Mouse (Mus musculus) thymus, adult 2 months (tissue): ENCODE data around the gene Fggy. TPM values are rescaled to one million over a fixed set of nuclear protein-coding genes. Genes with fewer than 3 reads are reported as not detected.

Experiments used
- DNase-seq: peaks from one replicate; pipeline ENCODE4 v3.0.0; 2021
- H3K27ac ChIP-seq: fragments of 200-500 bp; 2 replicates; pipeline ENCODE4 v1.5.1; 2012; ENCODE audit warnings: low read length, control low read depth; ENCODE audit not compliant: control insufficient read depth, insufficient read depth
- H3K27me3 ChIP-seq: fragments of 200-500 bp; 2 replicates; pipeline ENCODE4 v1.6.1; 2012; ENCODE audit warnings: mild to moderate bottlenecking, low read length, moderate library complexity, mixed read lengths; ENCODE audit not compliant: control insufficient read depth, insufficient read depth
- H3K36me3 ChIP-seq: fragments of 200-500 bp; 2 replicates; pipeline ENCODE4 v1.6.1; 2012; ENCODE audit warnings: mild to moderate bottlenecking, low read length, moderate library complexity; ENCODE audit not compliant: control insufficient read depth, insufficient read depth
- H3K4me1 ChIP-seq: fragments of 200-500 bp; replicated peaks from 2 replicates; pipeline ENCODE4 v1.6.1; 2012; ENCODE audit warnings: low read length; ENCODE audit not compliant: control insufficient read depth, insufficient read depth
- H3K4me3 ChIP-seq: fragments of 200-500 bp; 2 replicates; pipeline ENCODE4 v1.5.1; 2012; ENCODE audit warnings: mild to moderate bottlenecking, low read length, control low read depth, moderate library complexity; ENCODE audit not compliant: control insufficient read depth, insufficient read depth
- CTCF ChIP-seq: fragments of 200-500 bp; IDR thresholded peaks from 2 replicates; pipeline ENCODE4 v1.5.1; 2012; ENCODE audit warnings: mild to moderate bottlenecking, control low read depth, low read length, moderate library complexity, borderline replicate concordance; ENCODE audit not compliant: control insufficient read depth, poor library complexity, insufficient read depth; ENCODE audit errors: extremely low read depth
- POLR2A ChIP-seq: fragments of 200-500 bp; IDR thresholded peaks from 2 replicates; pipeline ENCODE4 v1.6.1; 2012; ENCODE audit warnings: mild to moderate bottlenecking, low read length, control low read depth, moderate library complexity; ENCODE audit not compliant: control insufficient read depth, poor library complexity, insufficient read depth; ENCODE audit errors: extremely low read depth
- WGBS: fragments of 180-500 bp; shearing (Covaris S2); methylation state at CpG from one replicate; pipeline ENCODE4 v1.1.7; 2018; 5-methylcytosine and 5-hydroxymethylcytosine counted together
- polyA plus RNA-seq: library from polyadenylated mRNA; depleted of rRNA; stranded (reverse); fragments of >200 nt; gene quantifications from 2 replicates; pipeline ENCODE4 v1.2.3, GENCODE M21; 2012

Fggy gene
- polyA plus RNA-seq, 1 experiment = 4.4 TPM

DNA sequence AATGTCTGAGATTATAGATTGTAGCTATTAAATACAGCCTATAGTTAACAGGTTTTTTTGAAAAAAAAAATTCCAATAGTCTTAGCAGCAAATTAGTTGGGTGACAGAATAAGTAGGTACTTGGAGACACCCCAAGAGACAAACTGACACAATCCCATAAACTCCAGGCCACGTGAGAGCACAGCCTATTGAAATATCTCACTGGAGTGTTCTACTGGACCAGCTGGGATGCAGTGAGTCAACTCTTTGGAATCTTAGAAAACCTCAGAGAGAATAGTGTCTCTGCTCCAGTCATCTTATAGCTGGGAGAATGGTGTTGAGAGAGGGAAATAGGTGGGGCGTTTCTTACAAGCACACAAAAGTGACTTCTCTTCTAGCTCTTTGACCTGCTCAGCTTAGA, 238.0 kb downstream of the Fggy start:
- Histone ChIP-seq H3K27ac (no peak overlapping the region), H3K36me3 (no peaks in the 10 kb centered on the region), H3K27me3 (no peaks in the 10 kb centered on the region), H3K4me1 (no peaks in the 10 kb centered on the region), H3K4me3 (no peak overlapping the region)
- 94% methylated on average over 2 of the region's 2 CpGs for WGBS
- DNase-seq = no peak
- TF ChIP-seq CTCF (no peak), POLR2A (no peak)

DNA sequence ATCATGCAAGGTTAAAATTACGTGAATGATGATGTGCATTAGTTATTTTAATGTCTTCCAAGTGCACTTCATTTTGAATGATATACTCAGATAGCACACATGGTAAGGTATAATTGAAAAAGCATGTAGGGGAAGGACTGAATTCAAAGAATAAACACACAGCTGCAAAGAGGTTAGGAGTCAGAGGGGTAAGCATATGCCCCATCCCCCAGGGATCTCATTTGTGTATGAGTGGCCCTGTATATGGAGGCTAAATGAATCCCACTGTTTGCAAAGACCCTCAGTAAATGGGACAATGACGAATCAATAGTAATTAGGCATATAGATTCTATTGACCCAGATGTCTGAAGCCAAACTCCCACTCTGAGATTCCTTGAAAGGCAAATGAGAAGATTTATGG, 262.3 kb downstream of the Fggy start:
- Histone ChIP-seq H3K27me3 (no peaks in the 10 kb centered on the region), H3K4me1 (no peaks in the 10 kb centered on the region), H3K4me3 (no peak overlapping the region), H3K36me3 (no peaks in the 10 kb centered on the region), H3K27ac (no peak overlapping the region)
- 97% methylated on average over 2 of the region's 2 CpGs for WGBS
- TF ChIP-seq POLR2A (no peak), CTCF (no peak)
- no peak for DNase-seq

DNA sequence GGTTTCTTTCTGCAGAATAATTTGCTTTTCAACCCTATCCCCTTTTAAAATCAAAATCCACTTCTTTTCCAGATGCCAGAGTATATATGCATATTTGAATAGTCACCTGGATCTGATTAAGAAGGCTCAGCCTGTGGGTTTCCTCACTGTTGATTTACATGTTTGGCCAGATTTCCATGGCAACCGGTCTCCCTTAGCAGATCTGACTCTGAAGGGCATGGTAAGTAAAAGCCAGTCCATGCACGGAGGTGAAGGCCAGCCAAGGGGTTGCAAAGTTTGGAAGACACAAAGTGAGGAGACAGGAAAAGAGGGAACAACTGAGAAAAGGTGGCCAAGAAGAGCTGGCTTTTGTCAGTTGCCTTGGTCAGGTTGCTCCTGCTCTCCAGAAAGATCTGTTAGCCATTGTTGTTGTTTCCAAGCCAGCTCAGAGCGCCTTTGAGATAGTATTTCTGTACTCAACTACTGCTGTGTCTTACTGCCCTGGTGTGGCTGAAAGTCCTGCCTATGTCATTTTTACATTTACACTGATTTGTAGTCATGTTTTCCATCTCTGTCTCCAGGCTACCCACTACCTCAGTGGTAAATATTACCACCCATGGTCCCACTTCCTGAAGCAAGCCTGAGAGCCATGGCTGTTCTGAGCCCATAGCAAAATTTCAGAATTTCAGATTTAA, 264.7 kb downstream of the Fggy start:
- TF ChIP-seq CTCF (no peak), POLR2A (no peak)
- Histone ChIP-seq H3K36me3 (no peaks in the 10 kb centered on the region), H3K27ac (no peak overlapping the region), H3K4me3 (no peak overlapping the region), H3K4me1 (no peaks in the 10 kb centered on the region), H3K27me3 (no peaks in the 10 kb centered on the region)
- DNase-seq = no peak
- WGBS = 89% methylated on average over 3 of the region's 3 CpGs

DNA sequence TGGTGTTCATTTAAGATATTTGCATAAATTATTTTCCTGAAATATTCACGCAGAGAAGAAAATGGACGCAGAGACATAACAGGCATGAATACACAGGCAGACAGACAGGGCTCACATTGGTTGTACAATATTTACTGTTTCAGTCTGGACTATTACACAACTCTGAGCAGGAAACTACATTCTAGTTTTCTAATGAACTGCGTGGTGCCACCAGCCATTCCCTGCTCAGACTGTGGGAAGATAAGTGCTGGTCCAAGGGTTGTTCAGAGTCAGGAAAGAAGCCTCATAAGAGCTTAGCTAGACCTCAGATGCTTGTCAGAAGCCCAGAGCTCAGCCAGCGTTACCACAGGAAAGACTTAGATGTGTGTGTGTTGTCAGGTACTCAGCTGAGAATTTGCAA, 270.9 kb downstream of the Fggy start:
- WGBS = 66% methylated on average over 4 of the region's 4 CpGs
- Histone ChIP-seq H3K4me3 (no peak overlapping the region), H3K27me3 (no peaks in the 10 kb centered on the region), H3K4me1 (no peaks in the 10 kb centered on the region), H3K27ac (no peak overlapping the region), H3K36me3 (no peaks in the 10 kb centered on the region)
- TF ChIP-seq CTCF (no peak), POLR2A (no peak)
- no peak for DNase-seq

DNA sequence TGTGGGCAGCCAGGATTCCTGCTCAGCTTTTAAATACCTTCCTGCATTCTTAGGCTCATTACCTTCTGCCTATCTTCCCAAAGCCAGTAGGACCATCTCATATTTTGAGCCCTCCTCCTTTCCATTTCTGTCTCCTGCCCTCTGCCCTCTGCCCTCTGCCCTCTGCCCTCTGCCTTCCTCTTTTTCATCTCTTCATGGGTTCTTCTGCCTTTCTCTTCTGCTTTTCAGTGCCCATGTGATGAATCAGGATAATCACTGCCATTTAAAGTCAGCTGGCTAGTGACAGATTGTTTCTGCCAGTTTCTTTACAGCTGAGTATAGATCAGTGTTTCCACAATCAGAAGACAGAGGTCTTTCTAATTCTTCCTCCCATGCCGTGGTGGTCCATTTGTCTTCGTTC, 273.0 kb downstream of the Fggy start:
- no peak overlapping the region for H3K27ac ChIP-seq
- no peak for TF ChIP-seq POLR2A
- no peak for TF ChIP-seq CTCF
- WGBS = 100% methylated on average over 2 of the region's 2 CpGs
- no peak for DNase-seq
- H3K27me3 ChIP-seq = no peaks in the 10 kb centered on the region
- H3K4me1 ChIP-seq = no peaks in the 10 kb centered on the region
- H3K4me3 ChIP-seq = no peak overlapping the region
- no peaks in the 10 kb centered on the region for H3K36me3 ChIP-seq

DNA sequence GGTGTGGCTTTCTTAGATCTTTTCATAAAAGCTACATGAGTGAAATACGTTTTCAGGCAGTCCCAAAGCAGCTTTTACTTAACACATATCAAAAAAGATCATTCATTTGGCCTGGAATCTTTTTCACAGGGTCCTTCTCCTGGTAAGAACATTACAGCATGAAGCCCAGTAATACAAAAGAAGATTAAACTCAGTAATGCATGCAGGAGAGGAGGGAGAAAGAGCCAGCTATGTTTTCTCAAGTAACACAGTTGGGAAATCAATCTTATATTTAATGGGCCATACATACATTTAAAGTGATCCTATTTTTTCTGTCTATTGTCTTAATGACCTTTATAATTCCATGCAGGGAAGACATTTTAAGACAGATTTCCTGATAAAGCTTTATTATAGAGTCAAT, 282.6 kb downstream of the Fggy start:
- no peak for DNase-seq
- no peak overlapping the region for H3K4me3 ChIP-seq
- TF ChIP-seq POLR2A (no peak), CTCF (no peak)
- H3K27ac ChIP-seq = no peak overlapping the region
- no peaks in the 10 kb centered on the region for H3K4me1 ChIP-seq
- H3K36me3 ChIP-seq = no peaks in the 10 kb centered on the region
- 88% methylated on average over 1 of the region's 1 CpGs for WGBS
- H3K27me3 ChIP-seq = no peaks in the 10 kb centered on the region
